Mouse (Mus musculus): ENCODE measurements at regions not wholly inside any gene's neighbourhood (a gene's known extent, or its start where the extent isn't known, plus 50 kb on each side); places are given as distances from the start of the nearest gene placed in this dataset.

DNA sequence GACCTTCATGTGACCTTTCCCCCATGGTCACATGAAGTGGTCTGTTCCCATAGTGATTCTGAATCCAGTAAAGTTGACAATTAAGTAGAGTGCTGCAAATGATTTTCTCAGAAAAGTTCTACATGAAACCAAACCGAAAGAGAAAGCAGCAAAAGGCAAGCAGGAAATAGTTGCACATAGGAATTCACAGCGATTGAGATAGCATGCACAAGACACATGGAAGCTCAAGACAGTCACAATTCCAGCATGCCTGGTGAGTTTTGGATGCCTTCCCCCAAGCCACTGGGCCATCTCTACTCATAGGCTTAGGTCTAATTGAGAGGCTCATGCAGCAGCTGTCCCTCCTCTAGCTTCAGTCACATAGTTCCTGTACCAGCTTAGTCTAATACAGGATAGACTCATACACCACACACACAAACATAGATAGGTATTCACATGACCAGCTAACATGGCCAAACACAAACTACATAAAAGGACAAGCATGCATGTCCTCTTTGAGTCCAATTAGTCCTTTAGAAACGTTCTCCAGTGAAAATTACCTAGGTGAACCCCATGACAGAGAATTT, 721.8 kb downstream of the Gsdmc2 start:
- H3K4me3 ChIP-seq (ENCODE audit: low read depth, low read length) = no peak overlapping the region
- no peaks in the 10 kb centered on the region for H3K9me3 ChIP-seq (ENCODE audit: low read length)
- DNase-seq (no peak), ATAC-seq (no peak)
- 84% methylated on average over 3 of the region's 3 CpGs for WGBS
- no peaks in the 10 kb centered on the region for H3K27me3 ChIP-seq (ENCODE audit: insufficient read depth, low read length)
- TF ChIP-seq CTCF (IDR thresholded peaks at IDR 0.05; ENCODE audit: low read depth) = no peak
- no peak overlapping the region for H3K9ac ChIP-seq
- H3K36me3 ChIP-seq (ENCODE audit: insufficient read depth) = no peaks in the 10 kb centered on the region
- H3K4me1 ChIP-seq (ENCODE audit: insufficient read depth) = no peaks in the 10 kb centered on the region
- H3K4me2 ChIP-seq (ENCODE audit: low read depth) = no peak overlapping the region
- H3K27ac ChIP-seq (ENCODE audit: low read depth, low read length) = no peak overlapping the region

DNA sequence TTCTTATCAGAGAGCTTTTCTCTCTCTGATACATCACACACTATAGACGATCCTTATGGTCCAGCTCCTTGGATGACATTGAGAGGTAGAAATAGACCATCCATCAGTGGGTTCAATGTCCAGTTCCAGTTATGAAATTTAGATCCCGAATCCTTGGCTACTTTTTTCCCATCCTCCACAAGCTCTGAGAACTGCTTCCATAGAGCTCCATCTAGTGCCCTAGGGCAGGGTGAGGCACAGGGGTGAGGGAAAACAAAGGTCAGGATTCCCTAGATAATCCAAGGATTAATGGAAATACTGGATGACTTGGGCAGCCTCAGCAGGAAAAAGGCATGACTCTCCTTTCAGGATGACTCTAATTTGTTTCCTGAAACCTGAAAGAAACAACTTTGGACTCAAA, 732.1 kb downstream of the Gsdmc2 start:
- H3K9ac ChIP-seq = no peak overlapping the region
- no peaks in the 10 kb centered on the region for H3K36me3 ChIP-seq (ENCODE audit: insufficient read depth)
- H3K4me2 ChIP-seq (ENCODE audit: low read depth) = no peak overlapping the region
- peak; percentile 34 for TF ChIP-seq CTCF (IDR thresholded peaks at IDR 0.05; ENCODE audit: low read depth)
- WGBS = 77% methylated on average over 2 of the region's 2 CpGs
- DNase-seq (no peak), ATAC-seq (no peak)
- H3K9me3 ChIP-seq (ENCODE audit: low read length) = no peaks in the 10 kb centered on the region
- H3K4me3 ChIP-seq (ENCODE audit: low read depth, low read length) = no peak overlapping the region
- no peaks in the 10 kb centered on the region for H3K4me1 ChIP-seq (ENCODE audit: insufficient read depth)
- H3K27me3 ChIP-seq (ENCODE audit: insufficient read depth, low read length) = no peaks in the 10 kb centered on the region
- no peak overlapping the region for H3K27ac ChIP-seq (ENCODE audit: low read depth, low read length)

DNA sequence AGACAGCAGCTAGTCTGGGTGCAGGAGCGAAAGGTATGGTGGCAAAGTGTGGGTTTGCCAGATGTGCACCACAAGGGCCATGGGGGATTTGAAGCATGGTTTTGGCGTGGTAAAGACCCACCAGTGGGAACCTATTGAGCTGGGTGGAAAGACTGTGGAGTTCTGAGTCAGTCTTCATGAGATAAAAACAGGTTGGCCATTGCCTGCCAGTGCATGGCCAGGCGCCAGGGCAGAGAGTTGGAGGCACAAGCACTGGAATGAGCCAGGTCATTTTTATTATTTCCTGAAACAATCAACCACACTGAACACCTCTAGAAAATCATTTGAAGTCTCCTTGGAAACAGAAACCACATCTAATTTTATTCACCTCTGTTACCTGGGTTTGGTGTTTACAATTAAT, 744.9 kb downstream of the Gsdmc2 start:
- Histone ChIP-seq H3K9me3 (ENCODE audit: low read length) (no peaks in the 10 kb centered on the region), H3K4me1 (ENCODE audit: insufficient read depth) (no peaks in the 10 kb centered on the region), H3K27ac (ENCODE audit: low read depth, low read length) (no peak overlapping the region), H3K4me2 (ENCODE audit: low read depth) (no peak overlapping the region), H3K9ac (no peak overlapping the region), H3K4me3 (ENCODE audit: low read depth, low read length) (no peak overlapping the region), H3K27me3 (ENCODE audit: insufficient read depth, low read length) (no peaks in the 10 kb centered on the region), H3K36me3 (ENCODE audit: insufficient read depth) (no peaks in the 10 kb centered on the region)
- ATAC-seq (no peak), DNase-seq (no peak)
- TF ChIP-seq CTCF (IDR thresholded peaks at IDR 0.05; ENCODE audit: low read depth) = no peak
- WGBS = 91% methylated on average over 3 of the region's 3 CpGs

DNA sequence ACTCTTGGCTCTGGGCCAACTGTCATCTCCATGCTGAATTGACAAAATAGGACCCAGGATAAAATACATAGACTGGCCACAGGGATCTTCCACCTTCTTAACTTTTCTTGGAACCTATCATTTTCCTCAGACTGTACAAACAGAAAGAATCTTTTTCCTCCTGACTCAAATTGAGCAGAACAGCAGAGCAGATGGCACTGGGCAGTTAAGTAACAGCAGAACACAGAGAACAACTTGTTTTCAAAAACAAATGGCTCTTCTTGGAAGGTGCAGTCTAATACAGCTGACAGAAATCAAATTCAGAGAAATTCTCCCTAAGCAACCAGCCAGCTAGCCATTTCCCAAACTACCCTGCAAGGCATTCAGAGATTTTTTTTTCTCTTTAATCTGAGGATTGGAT, 763.0 kb downstream of the Gsdmc2 start:
- ATAC-seq (no peak), DNase-seq (peak; percentile 35)
- H3K9ac ChIP-seq = no peak overlapping the region
- no peak overlapping the region for H3K27ac ChIP-seq (ENCODE audit: low read depth, low read length)
- no peaks in the 10 kb centered on the region for H3K4me1 ChIP-seq (ENCODE audit: insufficient read depth)
- H3K4me3 ChIP-seq (ENCODE audit: low read depth, low read length) = no peak overlapping the region
- no peaks in the 10 kb centered on the region for H3K9me3 ChIP-seq (ENCODE audit: low read length)
- H3K36me3 ChIP-seq (ENCODE audit: insufficient read depth) = no peaks in the 10 kb centered on the region
- TF ChIP-seq CTCF (IDR thresholded peaks at IDR 0.05; ENCODE audit: low read depth) = no peak
- H3K27me3 ChIP-seq (ENCODE audit: insufficient read depth, low read length) = no peaks in the 10 kb centered on the region
- H3K4me2 ChIP-seq (ENCODE audit: low read depth) = no peak overlapping the region

DNA sequence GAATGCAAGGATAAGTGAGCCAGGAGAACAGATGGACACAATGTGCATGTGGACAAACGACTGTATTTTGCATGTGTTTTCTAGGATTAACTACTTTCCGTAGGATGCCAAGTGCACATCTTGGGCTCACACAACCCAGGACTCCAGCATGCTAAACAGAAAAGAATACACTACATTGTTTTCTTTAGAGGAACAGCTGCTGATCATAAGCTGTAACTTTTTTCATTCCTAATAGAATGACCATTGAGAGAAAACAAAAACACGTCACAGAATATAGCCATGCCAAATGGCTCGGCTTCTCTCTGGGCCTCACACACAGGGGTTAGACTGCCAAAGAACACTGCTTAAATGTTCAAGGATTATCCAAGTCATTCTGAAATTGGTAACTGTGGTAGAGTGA, 765.2 kb downstream of the Gsdmc2 start:
- ATAC-seq = peak; percentile 47
- no peak overlapping the region for H3K9ac ChIP-seq
- no peak overlapping the region for H3K27ac ChIP-seq (ENCODE audit: low read depth, low read length)
- H3K4me3 ChIP-seq (ENCODE audit: low read depth, low read length) = no peak overlapping the region
- no peaks in the 10 kb centered on the region for H3K36me3 ChIP-seq (ENCODE audit: insufficient read depth)
- WGBS = 20% methylated on average over 4 of the region's 4 CpGs
- TF ChIP-seq CTCF (IDR thresholded peaks at IDR 0.05; ENCODE audit: low read depth) = no peak
- H3K27me3 ChIP-seq (ENCODE audit: insufficient read depth, low read length) = no peaks in the 10 kb centered on the region
- peak; percentile 34 for DNase-seq
- 0 out of 2 replicates have a peak, but pooled peaks cover 3% of the 10 kb centered on the region for H3K9me3 ChIP-seq (ENCODE audit: low read length)
- H3K4me2 ChIP-seq (ENCODE audit: low read depth) = no peak overlapping the region
- no peaks in the 10 kb centered on the region for H3K4me1 ChIP-seq (ENCODE audit: insufficient read depth)

DNA sequence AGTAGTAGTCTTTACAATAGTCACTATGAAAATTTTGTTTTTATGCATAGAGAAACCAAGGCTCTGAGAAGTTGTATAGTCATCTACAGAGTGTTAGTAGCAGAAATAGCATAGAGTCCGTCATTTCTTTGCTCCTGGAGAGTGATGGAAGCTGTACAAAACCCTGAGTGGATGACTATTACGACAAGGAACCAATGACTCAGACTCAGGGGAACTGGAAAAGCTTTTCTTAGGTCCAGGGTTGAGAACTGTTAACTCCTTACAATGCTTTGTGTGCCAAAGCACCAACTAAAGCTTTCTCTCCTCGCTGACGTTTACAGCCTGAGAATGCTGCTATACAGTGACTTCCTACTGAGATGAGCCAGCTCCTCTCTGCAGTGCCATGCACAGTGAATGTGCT, 773.1 kb downstream of the Gsdmc2 start:
- Histone ChIP-seq H3K4me2 (ENCODE audit: low read depth) (no peak overlapping the region), H3K9ac (no peak overlapping the region), H3K9me3 (ENCODE audit: low read length) (0 out of 2 replicates have a peak, but pooled peaks cover 3% of the 10 kb centered on the region), H3K4me1 (ENCODE audit: insufficient read depth) (no peaks in the 10 kb centered on the region), H3K36me3 (ENCODE audit: insufficient read depth) (no peaks in the 10 kb centered on the region), H3K27ac (ENCODE audit: low read depth, low read length) (no peak overlapping the region), H3K27me3 (ENCODE audit: insufficient read depth, low read length) (no peaks in the 10 kb centered on the region), H3K4me3 (ENCODE audit: low read depth, low read length) (no peak overlapping the region)
- no peak for TF ChIP-seq CTCF (IDR thresholded peaks at IDR 0.05; ENCODE audit: low read depth)
- WGBS = 73% methylated on average over 4 of the region's 4 CpGs
- ATAC-seq (no peak), DNase-seq (no peak)

DNA sequence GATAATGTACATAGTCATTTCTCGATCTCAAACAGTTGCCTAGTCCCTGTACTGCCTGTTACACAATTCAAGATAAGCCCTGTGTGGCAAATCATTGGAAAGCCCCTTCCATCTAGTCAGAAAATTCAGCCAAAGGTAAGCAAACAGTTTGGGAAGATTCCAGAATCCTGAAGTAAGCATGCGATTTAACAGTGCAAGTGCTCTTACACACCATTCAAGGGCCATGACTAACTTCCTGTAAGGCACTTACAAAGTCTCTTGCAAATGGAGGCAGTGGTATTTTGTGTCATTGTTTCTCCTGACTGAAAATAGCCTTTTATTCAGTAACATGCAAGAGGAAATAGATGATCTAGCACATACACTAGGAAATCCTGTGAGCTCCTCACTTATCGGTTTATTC, 777.9 kb downstream of the Gsdmc2 start:
- Histone ChIP-seq H3K9ac (no peak overlapping the region), H3K4me2 (ENCODE audit: low read depth) (no peak overlapping the region), H3K27ac (ENCODE audit: low read depth, low read length) (no peak overlapping the region), H3K4me3 (ENCODE audit: low read depth, low read length) (no peak overlapping the region), H3K4me1 (ENCODE audit: insufficient read depth) (no peaks in the 10 kb centered on the region), H3K36me3 (ENCODE audit: insufficient read depth) (no peaks in the 10 kb centered on the region), H3K9me3 (ENCODE audit: low read length) (no peaks in the 10 kb centered on the region), H3K27me3 (ENCODE audit: insufficient read depth, low read length) (no peaks in the 10 kb centered on the region)
- no peak for DNase-seq
- no peak for ATAC-seq
- WGBS = 86% methylated on average over 3 of the region's 3 CpGs
- no peak for TF ChIP-seq CTCF (IDR thresholded peaks at IDR 0.05; ENCODE audit: low read depth)
